Mouse (Mus musculus) heart, embryonic 12.5 days (tissue): ENCODE measurements around the gene Ly6g6d. TPM values are rescaled to one million over a fixed set of nuclear protein-coding genes. Genes with fewer than 3 reads are reported as not detected.

Experiments
- ATAC-seq: fragments of 200-750 bp; cut with Nextera tagmentation; 2 replicates; pipeline ENCODE4 v1.8.0; 2017; ENCODE audit warnings: moderate TSS enrichment, moderate library complexity; ENCODE audit not compliant: insufficient number of reproducible peaks, low FRiP score
- H3K27ac ChIP-seq: fragments of 300-500 bp; sonication (generic); 2 replicates; pipeline ENCODE4 v1.5.1; 2016; ENCODE audit warnings: mild to moderate bottlenecking, moderate library complexity; ENCODE audit not compliant: poor library complexity, severe bottlenecking
- H3K27me3 ChIP-seq: fragments of 300-500 bp; sonication (generic); replicated peaks from 2 replicates; pipeline ENCODE4 v1.6.1; 2016; ENCODE audit warnings: mild to moderate bottlenecking, moderate library complexity
- H3K36me3 ChIP-seq: fragments of 300-500 bp; sonication (generic); 2 replicates; pipeline ENCODE4 v1.6.1; 2016; ENCODE audit warnings: mild to moderate bottlenecking, moderate library complexity
- H3K4me1 ChIP-seq: fragments of 300-500 bp; sonication (generic); replicated peaks from 2 replicates; pipeline ENCODE4 v1.6.1; 2016; ENCODE audit warnings: mild to moderate bottlenecking
- H3K4me2 ChIP-seq: fragments of 300-500 bp; sonication (generic); 2 replicates; pipeline ENCODE4 v1.6.1; 2016; ENCODE audit warnings: mild to moderate bottlenecking, moderate library complexity
- H3K4me3 ChIP-seq: fragments of 300-500 bp; sonication (generic); 2 replicates; pipeline ENCODE4 v1.5.1; 2016; ENCODE audit warnings: mild to moderate bottlenecking
- H3K9ac ChIP-seq: fragments of 300-500 bp; sonication (generic); 2 replicates; pipeline ENCODE4 v1.6.1; 2016; ENCODE audit warnings: mild to moderate bottlenecking, moderate library complexity
- H3K9me3 ChIP-seq: fragments of 300-500 bp; sonication (generic); replicated peaks from 2 replicates; pipeline ENCODE4 v1.6.1; 2016; ENCODE audit warnings: mild to moderate bottlenecking, moderate library complexity
- WGBS: fragments of 180-500 bp; shearing (Covaris S2); methylation state at CpG from one replicate; pipeline ENCODE4 v1.1.7; 2016; 5-methylcytosine and 5-hydroxymethylcytosine counted together
- polyA plus RNA-seq: library from polyadenylated mRNA; unstranded; fragments of >200 nt; fragmentation: Nextera tagmentation; extraction: Ambion mirVana; gene quantifications from 2 replicates; pipeline ENCODE4 v1.2.1, GENCODE M21; 2016

The Ly6g6d gene
- polyA plus RNA-seq, 1 experiment from 2014 or later, result 1.8 TPM

GRCm38 (mm10) chr17:35068213-35068914 is 9.5 kb downstream of the Ly6g6d start:
- Histone ChIP-seq H3K27me3 (peaks cover 61% of the 10 kb centered on the region), H3K36me3 (no peaks in the 10 kb centered on the region), H3K9me3 (no peaks in the 10 kb centered on the region), H3K27ac (no peak overlapping the region), H3K4me2 (no peak overlapping the region), H3K9ac (no peak overlapping the region), H3K4me3 (no peak overlapping the region), H3K4me1 (peaks cover 23% of the 10 kb centered on the region)
- no peak for ATAC-seq
- 73% methylated on average over 17 of the region's 17 CpGs for WGBS

GRCm38 (mm10) chr17:35066084-35066483 is 11.8 kb downstream of the Ly6g6d start, which contains the start of gene Mpig6b:
Mpig6b (minus strand) TSS chr17:35066184.
- ATAC-seq, result no peak
- Histone ChIP-seq H3K27ac (no peak within 1 kb of the TSS), H3K36me3 (peaks cover 21% of the 10 kb centered on the region), H3K9ac (peak within 1 kb of the TSS; percentile 54), H3K9me3 (no peaks in the 10 kb centered on the region), H3K27me3 (peaks cover 68% of the 10 kb centered on the region), H3K4me1 (peaks cover 23% of the 10 kb centered on the region), H3K4me2 (peak within 1 kb of the TSS; percentile 73), H3K4me3 (peak within 1 kb of the TSS; percentile 38)
- WGBS, result 36% methylated on average over 10 of the region's 10 CpGs

- peaks cover 68% of the 10 kb centered on the region for H3K27me3 ChIP-seq
- WGBS, result under 1% methylated on average over 48 of the region's 48 CpGs
- H3K27ac ChIP-seq, result no peak within 1 kb of the TSS
These were observed 12.6 kb downstream of the Ly6g6d start, which contains the start of gene Ly6g6c for GRCm38 (mm10) chr17:35064951-35065947. Ly6g6c (plus strand) TSS chr17:35065388.

GRCm38 (mm10) chr17:35064378-35064877 is 13.4 kb downstream of the Ly6g6d start:
- H3K4me1 ChIP-seq, result peaks cover 36% of the 10 kb centered on the region
- H3K36me3 ChIP-seq, result peaks cover 32% of the 10 kb centered on the region
- no peak overlapping the region for H3K27ac ChIP-seq
- H3K27me3 ChIP-seq, result peaks cover 65% of the 10 kb centered on the region
- ATAC-seq, result no peak
- H3K9ac ChIP-seq, result no peak overlapping the region
- H3K4me3 ChIP-seq, result peak overlapping the region; percentile 38
- 26% methylated on average over 10 of the region's 10 CpGs for WGBS
- no peaks in the 10 kb centered on the region for H3K9me3 ChIP-seq
- peak overlapping the region; percentile 73 for H3K4me2 ChIP-seq

More at GRCm38 (mm10) chr17:35064951-35065947, 12.6 kb downstream of the Ly6g6d start, which contains the start of gene Ly6g6c:
- H3K36me3 ChIP-seq, result peaks cover 29% of the 10 kb centered on the region
- peaks cover 30% of the 10 kb centered on the region for H3K4me1 ChIP-seq
- H3K4me3 ChIP-seq, result peak within 1 kb of the TSS; percentile 38
- ATAC-seq, result peak; percentile 27; the same call in 1 of the 2 replicates
- H3K4me2 ChIP-seq, result peak within 1 kb of the TSS; percentile 73
- H3K9me3 ChIP-seq, result no peaks in the 10 kb centered on the region
- peak within 1 kb of the TSS; percentile 54 for H3K9ac ChIP-seq

GRCm38 (mm10) chr17:35063466-35063865 is 14.4 kb downstream of the Ly6g6d start:
- WGBS, result 91% methylated on average over 3 of the region's 3 CpGs
- Histone ChIP-seq H3K9me3 (no peaks in the 10 kb centered on the region), H3K9ac (no peak overlapping the region), H3K27me3 (peaks cover 57% of the 10 kb centered on the region), H3K4me1 (peaks cover 39% of the 10 kb centered on the region), H3K27ac (no peak overlapping the region), H3K4me2 (no peak overlapping the region), H3K4me3 (no peak overlapping the region), H3K36me3 (peaks cover 32% of the 10 kb centered on the region)
- no peak for ATAC-seq

GRCm38 (mm10) chr17:35061299-35061698 is 16.6 kb downstream of the Ly6g6d start:
- Histone ChIP-seq H3K4me2 (no peak overlapping the region), H3K4me1 (peaks cover 42% of the 10 kb centered on the region), H3K27me3 (peaks cover 37% of the 10 kb centered on the region), H3K36me3 (peaks cover 52% of the 10 kb centered on the region), H3K9me3 (no peaks in the 10 kb centered on the region), H3K27ac (no peak overlapping the region), H3K9ac (no peak overlapping the region), H3K4me3 (no peak overlapping the region)
- ATAC-seq, result no peak
- WGBS, result 80% methylated on average over 8 of the region's 8 CpGs

GRCm38 (mm10) chr17:35060737-35061297 is 17.0 kb downstream of the Ly6g6d start:
- peak overlapping the region; percentile 96 for H3K4me2 ChIP-seq
- peaks cover 40% of the 10 kb centered on the region for H3K4me1 ChIP-seq
- 61% methylated on average over 22 of the region's 22 CpGs for WGBS
- H3K27me3 ChIP-seq, result peaks cover 32% of the 10 kb centered on the region
- H3K9me3 ChIP-seq, result no peaks in the 10 kb centered on the region
- H3K27ac ChIP-seq, result no peak overlapping the region
- peaks cover 57% of the 10 kb centered on the region for H3K36me3 ChIP-seq
- ATAC-seq, result no peak
- 0 out of 2 replicates have a peak overlapping the region, but pooled peaks have one; percentile 92 for H3K9ac ChIP-seq
- H3K4me3 ChIP-seq, result peak overlapping the region; percentile 76

- no peak for ATAC-seq
- Histone ChIP-seq H3K4me3 (peak overlapping the region; percentile 76), H3K4me2 (peak overlapping the region; percentile 96), H3K9ac (peak overlapping the region; percentile 92), H3K27ac (no peak overlapping the region), H3K9me3 (no peaks in the 10 kb centered on the region), H3K4me1 (peaks cover 34% of the 10 kb centered on the region), H3K27me3 (peaks cover 24% of the 10 kb centered on the region), H3K36me3 (peaks cover 64% of the 10 kb centered on the region)
- 28% methylated on average over 14 of the region's 14 CpGs for WGBS
These were observed 17.8 kb downstream of the Ly6g6d start for GRCm38 (mm10) chr17:35060071-35060470.

GRCm38 (mm10) chr17:35058911-35059892 is 18.7 kb downstream of the Ly6g6d start, which contains the start of gene Ddah2:
Ddah2 (plus strand) TSS chr17:35059035.
- under 1% methylated on average over 57 of the region's 57 CpGs for WGBS
- Histone ChIP-seq H3K27me3 (peaks cover 16% of the 10 kb centered on the region), H3K4me2 (peak within 1 kb of the TSS; percentile 96), H3K4me3 (peak within 1 kb of the TSS; percentile 76), H3K27ac (peak within 1 kb of the TSS; percentile 95), H3K4me1 (peaks cover 28% of the 10 kb centered on the region), H3K9me3 (no peaks in the 10 kb centered on the region; the same call in 1 of the 2 replicates), H3K9ac (peak within 1 kb of the TSS; percentile 92), H3K36me3 (peaks cover 72% of the 10 kb centered on the region)
- ATAC-seq, result peak; percentile 95
